Mouse (Mus musculus) midbrain, postnatal 0 days (tissue): Measurements from ENCODE around the gene Nptx1. TPM values are rescaled to one million over a fixed set of nuclear protein-coding genes. Genes with fewer than 3 reads are reported as not detected.
A peak's percentile ranks its signal among the peaks of the same experiment; 100 is the strongest.

Experiments used
- ATAC-seq: fragments of 200-750 bp; cut with Nextera tagmentation; 2 replicates; pipeline ENCODE4 v1.8.0; 2017; ENCODE audit warnings: moderate number of reproducible peaks, mild to moderate bottlenecking, moderate TSS enrichment, moderate library complexity; ENCODE audit not compliant: low FRiP score
- DNase-seq: peaks from one replicate; pipeline ENCODE4 v3.0.0-alpha.2; 2015; ENCODE audit warnings: low spot score
- H3K27ac ChIP-seq: fragments of 300-500 bp; sonication (generic); 2 replicates; pipeline ENCODE4 v1.5.1; 2014; ENCODE audit warnings: low read depth, mild to moderate bottlenecking, low read length, mixed read lengths
- H3K27me3 ChIP-seq: fragments of 300-500 bp; sonication (generic); 2 replicates; pipeline ENCODE4 v1.6.1; 2014; ENCODE audit warnings: low read length, control low read depth, mixed read lengths; ENCODE audit not compliant: insufficient read depth
- H3K36me3 ChIP-seq: fragments of 300-500 bp; sonication (generic); 2 replicates; pipeline ENCODE4 v1.6.1; 2014; ENCODE audit warnings: low read length, control low read depth, mixed read lengths; ENCODE audit not compliant: insufficient read depth
- H3K4me1 ChIP-seq: fragments of 300-500 bp; sonication (generic); 2 replicates; pipeline ENCODE4 v1.6.1; 2014; ENCODE audit warnings: mild to moderate bottlenecking, control low read depth, antibody characterized with exemption, low read length, mixed read lengths; ENCODE audit not compliant: insufficient read depth
- H3K4me2 ChIP-seq: fragments of 300-500 bp; sonication (generic); 2 replicates; pipeline ENCODE4 v1.6.1; 2014; ENCODE audit warnings: low read depth, mild to moderate bottlenecking, low read length, mixed read lengths; ENCODE audit not compliant: poor library complexity, severe bottlenecking
- H3K4me3 ChIP-seq: fragments of 300-500 bp; sonication (generic); 2 replicates; pipeline ENCODE4 v1.5.1; 2014; ENCODE audit warnings: low read depth, mild to moderate bottlenecking, low read length, moderate library complexity
- H3K9ac ChIP-seq: fragments of 300-500 bp; sonication (generic); replicated peaks from 2 replicates; pipeline ENCODE4 v1.6.1; 2014; ENCODE audit warnings: mild to moderate bottlenecking, low read length, moderate library complexity, mixed read lengths; ENCODE audit not compliant: poor library complexity, severe bottlenecking
- H3K9me3 ChIP-seq: fragments of 300-500 bp; sonication (generic); 2 replicates; pipeline ENCODE4 v1.6.1; 2016; ENCODE audit warnings: low read length, control low read depth
- CTCF ChIP-seq: IDR thresholded peaks from 2 replicates; pipeline ENCODE4 v1.5.1; 2016; ENCODE audit warnings: antibody characterized with exemption, mild to moderate bottlenecking
- WGBS: fragments of 180-500 bp; shearing (Covaris S2); extraction: QIAGEN DNeasy Blood & Tissue Kit; methylation state at CpG from one replicate; pipeline ENCODE4 v1.1.7; 2014; 5-methylcytosine and 5-hydroxymethylcytosine counted together
- polyA plus RNA-seq: library from polyadenylated mRNA; unstranded; fragments of >200 nt; fragmentation: Nextera tagmentation; extraction: Ambion mirVana; gene quantifications from 2 replicates; pipeline ENCODE4 v1.2.1, GENCODE M21; 2015
- total RNA-seq: library from RNA; depleted of rRNA; stranded (reverse); fragments of >200 nt; gene quantifications from 2 replicates; pipeline ENCODE4 v1.2.3, GENCODE M21; 2014

Nptx1 gene
- total and polyA plus RNA-seq, 2 experiments from 2014 or later = 7.6 to 22.4 TPM

DNA sequence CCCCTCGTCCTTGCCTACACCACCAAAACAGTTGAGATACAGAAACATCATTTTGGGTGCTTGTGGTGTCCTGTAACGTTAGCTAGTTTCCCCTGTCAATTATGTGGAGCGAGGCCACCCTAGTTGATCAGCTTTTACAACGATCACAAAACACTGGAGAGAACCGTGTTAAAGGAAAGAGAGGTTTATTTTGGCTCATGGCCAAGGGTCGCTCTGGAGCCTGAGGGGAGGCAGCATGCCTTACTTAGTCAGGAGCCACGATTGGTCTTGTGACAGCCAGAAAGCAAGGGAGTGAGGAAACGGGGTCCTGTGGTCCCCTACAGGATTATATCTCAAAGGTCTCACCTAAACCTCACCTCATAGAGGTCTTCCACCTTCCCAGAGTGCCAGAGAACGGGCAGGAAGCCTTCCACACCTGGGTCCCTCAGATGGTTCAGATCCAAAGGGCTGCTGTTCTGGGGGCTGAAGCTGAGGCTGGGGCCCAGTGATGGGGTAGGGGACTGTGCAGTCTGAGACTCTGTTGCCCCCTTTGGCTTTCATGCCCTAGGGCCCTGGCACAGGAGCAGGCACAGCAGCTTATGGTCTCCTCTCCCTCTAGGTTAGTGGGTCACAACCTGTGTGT is 34.4 kb downstream of the Nptx1 start:
- Histone ChIP-seq H3K4me1 (peaks cover 12% of the 10 kb centered on the region), H3K4me3 (no peak overlapping the region), H3K4me2 (no peak overlapping the region), H3K9ac (no peak overlapping the region), H3K27ac (no peak overlapping the region), H3K27me3 (no peaks in the 10 kb centered on the region), H3K9me3 (no peaks in the 10 kb centered on the region), H3K36me3 (peaks cover 6% of the 10 kb centered on the region; the same call in 1 of the 2 replicates)
- TF ChIP-seq CTCF = no peak
- DNase-seq (no peak), ATAC-seq (no peak)
- WGBS = 53% methylated on average over 9 of the region's 9 CpGs

DNA sequence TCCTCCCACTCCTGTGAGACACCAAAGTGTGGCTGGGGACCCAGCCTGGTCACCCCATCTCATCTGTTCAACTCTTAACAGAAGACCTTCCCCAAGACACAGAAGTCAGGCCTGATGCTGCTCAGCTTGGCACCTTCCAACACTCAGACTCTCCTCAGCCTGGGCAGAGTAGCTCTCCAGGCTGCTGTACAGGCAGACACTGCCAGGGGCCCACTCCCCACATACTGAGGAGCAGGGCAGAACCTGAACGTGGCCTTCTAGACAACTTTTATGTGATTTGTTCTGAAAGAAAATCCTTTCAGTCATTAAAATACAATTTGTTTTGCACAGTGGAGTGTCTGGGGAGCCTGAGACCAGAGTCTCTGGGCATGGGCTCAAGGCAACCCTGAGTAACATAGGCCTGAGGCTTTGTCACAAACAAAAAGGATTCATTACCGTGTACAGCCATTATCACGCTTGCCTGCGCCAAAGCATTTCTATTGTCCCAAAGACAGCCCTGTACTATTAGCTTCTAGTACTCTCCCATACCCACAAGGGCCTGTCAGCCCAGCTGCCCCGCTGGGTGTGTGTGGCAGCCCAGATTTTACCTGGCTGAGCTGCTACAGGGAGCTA is 38.3 kb downstream of the Nptx1 start:
- no peaks in the 10 kb centered on the region for H3K9me3 ChIP-seq
- H3K4me3 ChIP-seq = no peak overlapping the region
- H3K4me1 ChIP-seq = peaks cover 3% of the 10 kb centered on the region; the same call in 1 of the 2 replicates
- 26% methylated on average over 5 of the region's 5 CpGs for WGBS
- no peak overlapping the region for H3K9ac ChIP-seq
- no peak for ATAC-seq
- H3K27ac ChIP-seq = no peak overlapping the region
- H3K36me3 ChIP-seq = peaks cover 27% of the 10 kb centered on the region
- TF ChIP-seq CTCF = no peak
- peak; percentile 26 for DNase-seq
- no peaks in the 10 kb centered on the region for H3K27me3 ChIP-seq
- no peak overlapping the region for H3K4me2 ChIP-seq

DNA sequence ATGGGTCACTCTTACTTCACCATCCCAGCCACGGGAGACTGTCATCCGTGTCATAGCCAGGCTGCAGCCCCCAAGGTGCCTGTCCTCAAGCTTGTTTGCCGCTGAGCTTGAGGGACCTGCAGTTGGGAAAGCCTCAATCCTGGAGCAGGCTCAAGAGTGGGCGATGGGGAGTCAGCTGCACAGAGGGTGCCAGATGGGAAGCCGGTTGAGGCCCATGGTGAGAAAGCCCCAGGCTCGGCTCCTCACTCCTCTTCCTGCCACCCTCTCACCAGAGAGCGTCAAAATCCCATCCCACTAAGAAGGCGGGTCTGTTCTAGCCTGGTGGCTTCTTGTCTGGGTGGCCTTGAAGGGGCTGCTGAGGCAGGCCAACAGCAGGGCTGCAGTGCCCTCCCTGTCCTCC is 39.8 kb downstream of the Nptx1 start:
- no peak overlapping the region for H3K4me2 ChIP-seq
- H3K27me3 ChIP-seq = no peaks in the 10 kb centered on the region
- H3K36me3 ChIP-seq = peaks cover 27% of the 10 kb centered on the region
- 83% methylated on average over 8 of the region's 8 CpGs for WGBS
- TF ChIP-seq CTCF = no peak
- H3K4me3 ChIP-seq = no peak overlapping the region
- H3K4me1 ChIP-seq = no peaks in the 10 kb centered on the region
- ATAC-seq (no peak), DNase-seq (no peak)
- no peak overlapping the region for H3K27ac ChIP-seq
- H3K9me3 ChIP-seq = no peaks in the 10 kb centered on the region
- no peak overlapping the region for H3K9ac ChIP-seq

DNA sequence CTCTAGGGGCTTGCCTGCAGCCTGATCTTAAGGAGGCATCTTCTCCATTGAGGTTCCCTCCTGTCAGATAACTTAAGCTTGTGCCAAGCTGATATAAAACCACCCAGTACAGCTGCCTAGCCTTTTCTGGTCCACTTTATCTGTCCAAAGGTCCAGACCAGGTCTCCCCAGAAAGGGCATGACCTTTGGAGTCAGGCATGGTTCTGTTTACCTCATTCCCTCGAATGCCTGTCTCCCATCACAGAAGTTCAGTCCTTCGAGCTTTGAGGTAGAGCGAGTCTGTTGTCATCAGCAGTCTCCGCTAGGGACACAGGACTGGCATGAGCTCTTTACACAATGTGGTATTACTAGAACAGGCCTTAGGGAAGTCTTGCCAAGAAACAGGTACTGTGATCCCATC is 41.2 kb downstream of the Nptx1 start:
- 92% methylated on average over 4 of the region's 4 CpGs for WGBS
- no peak overlapping the region for H3K27ac ChIP-seq
- ATAC-seq = no peak

DNA sequence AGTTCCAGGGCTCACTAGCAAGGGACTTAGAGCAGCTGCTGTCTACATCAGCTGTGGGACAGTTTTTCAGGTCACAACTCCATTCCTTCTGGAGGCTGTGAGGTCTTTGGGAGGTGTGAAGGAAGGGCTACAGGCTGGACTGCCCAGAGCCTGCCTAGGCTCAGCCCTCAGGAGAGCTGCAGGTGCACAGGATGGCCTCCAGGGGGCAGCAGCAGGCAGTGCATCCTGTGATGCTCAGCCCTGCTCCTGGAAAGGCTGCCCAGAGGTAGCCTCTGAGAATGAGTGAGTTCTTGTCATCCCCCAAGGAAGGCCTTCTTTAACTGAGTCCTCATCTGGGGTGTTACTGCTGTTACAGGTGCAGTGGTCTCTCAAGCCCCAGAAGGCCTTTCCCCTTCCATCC is 43.9 kb downstream of the Nptx1 start:
- DNase-seq = peak; percentile 76
- Histone ChIP-seq H3K9me3 (no peaks in the 10 kb centered on the region), H3K27ac (no peak overlapping the region), H3K4me2 (no peak overlapping the region), H3K36me3 (peaks cover 50% of the 10 kb centered on the region), H3K4me3 (no peak overlapping the region), H3K4me1 (no peaks in the 10 kb centered on the region), H3K27me3 (no peaks in the 10 kb centered on the region), H3K9ac (no peak overlapping the region)
- peak; percentile 77; the same call in 1 of the 2 replicates for ATAC-seq
- peak; percentile 98 for TF ChIP-seq CTCF

More for the DNA sequence above, 41.2 kb downstream of the Nptx1 start:
- Histone ChIP-seq H3K4me2 (no peak overlapping the region), H3K4me3 (no peak overlapping the region), H3K9ac (no peak overlapping the region), H3K36me3 (peaks cover 40% of the 10 kb centered on the region), H3K9me3 (no peaks in the 10 kb centered on the region), H3K4me1 (no peaks in the 10 kb centered on the region), H3K27me3 (no peaks in the 10 kb centered on the region)
- no peak for DNase-seq
- TF ChIP-seq CTCF = no peak

DNA sequence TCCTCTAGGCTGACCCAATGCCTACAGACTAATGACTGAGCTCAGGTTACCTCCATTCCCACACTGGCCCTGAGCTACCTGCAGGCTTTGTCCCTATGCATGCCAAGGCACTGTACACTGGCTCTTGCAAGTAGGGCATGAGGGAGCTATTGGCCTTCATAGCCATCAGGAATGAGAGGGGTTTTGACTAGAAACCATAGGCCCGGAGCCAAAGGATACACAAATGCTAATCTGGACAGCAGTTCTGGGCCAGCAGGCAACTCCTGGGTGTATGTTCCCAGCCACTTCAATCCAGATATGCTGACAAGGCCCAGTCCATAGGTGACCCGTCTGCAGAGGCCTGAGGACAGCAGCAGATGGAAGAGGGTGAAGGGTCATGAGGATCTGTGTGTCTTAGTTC is 47.5 kb downstream of the Nptx1 start:
- ATAC-seq = no peak
- H3K27ac ChIP-seq = no peak overlapping the region
- TF ChIP-seq CTCF = no peak
- WGBS = 79% methylated on average over 2 of the region's 2 CpGs
- no peaks in the 10 kb centered on the region for H3K4me1 ChIP-seq
- H3K27me3 ChIP-seq = no peaks in the 10 kb centered on the region
- no peaks in the 10 kb centered on the region for H3K9me3 ChIP-seq
- DNase-seq = no peak
- H3K36me3 ChIP-seq = peaks cover 27% of the 10 kb centered on the region
- no peak overlapping the region for H3K4me3 ChIP-seq
- no peak overlapping the region for H3K4me2 ChIP-seq
- H3K9ac ChIP-seq = no peak overlapping the region
